Mouse (Mus musculus): Measurements from ENCODE around the gene Intu. TPM values are rescaled to one million over a fixed set of nuclear protein-coding genes. Genes with fewer than 3 reads are reported as not detected.

Intu gene
- total and polyA plus RNA-seq, 3 experiments: 9.7 to 12.3 TPM; not detected in 1

GRCm38 (mm10) chr3:40668889-40669288, 137.8 kb downstream of the Intu start:
- H3K27me3 ChIP-seq (ENCODE audit: control insufficient read depth in 1 of 2, insufficient read depth in 2 of 2, low read length in 2 of 2): no peaks in the 10 kb centered on the region
- no peak overlapping the region for H3K9ac ChIP-seq (ENCODE audit: control insufficient read depth, low read depth, low read length, poor library complexity, severe bottlenecking)
- H3K27ac ChIP-seq (ENCODE audit: control insufficient read depth, low read depth, low read length): no peak overlapping the region
- H3K4me1 ChIP-seq (ENCODE audit: control insufficient read depth in 1 of 2, insufficient read depth in 2 of 2, low read length in 2 of 2): peaks cover 6 to 18% of the 10 kb centered on the region in 2 experiments; a peak in 3 of 4 replicates
- no peak overlapping the region for H3K4me3 ChIP-seq (ENCODE audit: control insufficient read depth in 1 of 2, insufficient read depth in 1 of 2, low read depth in 2 of 2, low read length in 2 of 2)
- H3K36me3 ChIP-seq (ENCODE audit: control insufficient read depth in 1 of 2, insufficient read depth in 2 of 2, low read length in 2 of 2): peaks cover 1 to 16% of the 10 kb centered on the region in 2 experiments
- no peaks in the 10 kb centered on the region for H3K79me2 ChIP-seq (ENCODE audit: control insufficient read depth, insufficient read depth, low read length, poor library complexity)
- TF ChIP-seq E2F4 (IDR thresholded peaks at IDR 0.05; ENCODE audit: borderline replicate concordance, low read depth, low read length) (no peak), TBP (IDR thresholded peaks at IDR 0.05; ENCODE audit: low read depth, low read length) (no peak), CHD1 (IDR thresholded peaks at IDR 0.05; ENCODE audit: low read depth, low read length) (no peak), MXI1 (IDR thresholded peaks at IDR 0.05; ENCODE audit: low read depth, low read length) (peak; percentile 20; the same call in 1 of the 2 replicates), MEF2A (IDR thresholded peaks at IDR 0.05; ENCODE audit: extremely low read depth, insufficient replicate concordance, low read depth, low read length, poor library complexity, severe bottlenecking) (no peak), MYC (IDR thresholded peaks at IDR 0.05; ENCODE audit: low read depth, low read length) (peak; percentile 27; the same call in 1 of the 2 replicates), TAL1 (IDR thresholded peaks at IDR 0.05; ENCODE audit: low read length) (peak; percentile 59), EP300 (IDR thresholded peaks at IDR 0.05; ENCODE audit: low read depth in 1 of 2, low read length in 2 of 2) (peak; percentile 59 to 74), BHLHE40 (IDR thresholded peaks at IDR 0.05; ENCODE audit: borderline replicate concordance, low read depth, low read length) (peak; percentile 57; the same call in 1 of the 2 replicates), TCF12 (IDR thresholded peaks at IDR 0.05; ENCODE audit: low read depth, low read length) (peak; percentile 60), ELF1 (IDR thresholded peaks at IDR 0.05; ENCODE audit: low read depth, low read length) (no peak), GATA1 (IDR thresholded peaks at IDR 0.05; ENCODE audit: low read depth, low read length) (peak; percentile 84), MYB (IDR thresholded peaks at IDR 0.05; ENCODE audit: low read depth, low read length) (no peak), RCOR1 (IDR thresholded peaks at IDR 0.05; ENCODE audit: low read depth, low read length) (peak; percentile 52; the same call in 1 of the 2 replicates), HCFC1 (IDR thresholded peaks at IDR 0.05; ENCODE audit: low read depth, low read length) (no peak), POLR2AphosphoS5 (IDR thresholded peaks at IDR 0.05; ENCODE audit: borderline replicate concordance, low read depth, low read length) (no peak), POLR2A (IDR thresholded peaks at IDR 0.05; ENCODE audit: control insufficient read depth in 1 of 2, insufficient read depth in 1 of 2, low read depth in 1 of 2, low read length in 2 of 2, poor library complexity in 1 of 2) (no peak), ZKSCAN1 (IDR thresholded peaks at IDR 0.05; ENCODE audit: low read depth, low read length) (no peak), JUND (IDR thresholded peaks at IDR 0.05; ENCODE audit: low read depth, low read length) (no peak), MAX (IDR thresholded peaks at IDR 0.05; ENCODE audit: low read length) (no peak), CTCF (IDR thresholded peaks at IDR 0.05 in 2 of 3, conservative IDR thresholded peaks at IDR 0.05 in 1 of 3; ENCODE audit: control insufficient read depth in 1 of 3, insufficient read depth in 1 of 3, low read depth in 2 of 3, low read length in 3 of 3, poor library complexity in 1 of 3, severe bottlenecking in 1 of 3) (no peak), ETS1 (IDR thresholded peaks at IDR 0.05; ENCODE audit: low read depth, low read length) (peak; percentile 91)
- no peaks in the 10 kb centered on the region for H3K9me3 ChIP-seq (replicated peaks; ENCODE audit: insufficient read depth, low read length)
- peak; percentile 62 for DNase-seq (ENCODE audit: low read depth, low spot score)

Data from MEL (cell line).